Mouse (Mus musculus): ENCODE data around the gene Adamts14. TPM values are rescaled to one million over a fixed set of nuclear protein-coding genes. Genes with fewer than 3 reads are reported as not detected.

Gene Adamts14
- polyA plus RNA-seq, 1 experiment from 2014 or later = 1.1 TPM

DNA sequence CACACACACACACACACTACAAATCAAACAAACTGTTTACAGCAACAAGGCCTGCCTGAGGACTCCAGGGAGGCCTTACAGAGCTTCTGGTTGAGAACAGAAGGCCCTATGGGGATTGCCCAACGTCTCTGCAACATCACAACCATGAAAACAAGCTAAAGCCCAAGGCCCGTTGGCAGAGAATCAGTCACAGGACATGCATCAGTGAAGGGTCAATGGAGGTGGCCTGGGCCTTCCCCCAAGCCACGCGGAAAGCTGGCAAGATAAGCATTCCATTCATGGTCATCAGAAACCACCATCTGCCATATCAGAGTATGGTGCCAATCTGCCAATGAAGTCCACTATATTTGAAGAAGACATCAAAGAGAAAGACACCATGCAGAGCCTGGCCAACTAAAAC, 112.6 kb downstream of the Adamts14 start:
- no peak for ATAC-seq (ENCODE audit: low FRiP score, low TSS enrichment)
- H3K9ac ChIP-seq (ENCODE audit: low read length) = no peak overlapping the region
- no peak overlapping the region for H3K27ac ChIP-seq (replicated peaks)
- no peaks in the 10 kb centered on the region for H3K9me3 ChIP-seq (ENCODE audit: control insufficient read depth, low read length)
- 65% methylated on average over 4 of the region's 4 CpGs for WGBS
- no peaks in the 10 kb centered on the region for H3K27me3 ChIP-seq (ENCODE audit: control insufficient read depth, insufficient read depth, low read length)
- DNase-seq (ENCODE audit: low spot score) = no peak
- H3K4me1 ChIP-seq (replicated peaks; ENCODE audit: control insufficient read depth, insufficient read depth) = no peaks in the 10 kb centered on the region
- TF ChIP-seq EP300 (optimal IDR thresholded peaks at IDR 0.05) (no peak), CTCF (IDR thresholded peaks at IDR 0.05; ENCODE audit: low read depth) (no peak)
- H3K4me2 ChIP-seq (replicated peaks; ENCODE audit: low read depth) = no peak overlapping the region
- H3K4me3 ChIP-seq (ENCODE audit: low read depth, low read length) = no peak overlapping the region
- H3K36me3 ChIP-seq (ENCODE audit: control insufficient read depth, insufficient read depth, low read length) = no peaks in the 10 kb centered on the region

DNA sequence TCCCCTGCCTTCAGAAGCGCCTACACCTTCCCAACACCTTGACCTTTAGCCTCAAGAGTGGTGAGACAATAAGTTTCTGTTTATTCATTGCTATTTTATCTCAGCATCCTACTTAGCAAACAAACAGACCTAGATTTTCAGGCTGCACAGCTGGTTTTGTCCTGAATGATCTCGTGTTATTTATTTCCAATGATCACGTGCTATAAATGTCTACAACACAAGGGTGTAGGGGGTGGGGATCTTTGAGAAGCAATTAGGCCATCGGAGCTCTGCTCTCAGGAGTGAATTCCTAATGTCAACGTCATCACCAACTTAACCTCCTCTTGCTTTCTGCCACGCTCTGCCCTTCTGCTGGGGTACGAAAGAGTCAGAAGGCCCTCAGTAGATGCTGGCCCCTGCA, 113.1 kb downstream of the Adamts14 start:
- WGBS = 59% methylated on average over 7 of the region's 7 CpGs
- ATAC-seq (ENCODE audit: low FRiP score, low TSS enrichment) (peak; percentile 78), DNase-seq (ENCODE audit: low spot score) (no peak)
- H3K36me3 ChIP-seq (ENCODE audit: control insufficient read depth, insufficient read depth, low read length) = no peaks in the 10 kb centered on the region
- TF ChIP-seq CTCF (IDR thresholded peaks at IDR 0.05; ENCODE audit: low read depth) (no peak), EP300 (optimal IDR thresholded peaks at IDR 0.05) (no peak)
- no peaks in the 10 kb centered on the region for H3K27me3 ChIP-seq (ENCODE audit: control insufficient read depth, insufficient read depth, low read length)
- H3K4me2 ChIP-seq (replicated peaks; ENCODE audit: low read depth) = no peak overlapping the region
- H3K4me3 ChIP-seq (ENCODE audit: low read depth, low read length) = no peak overlapping the region
- H3K4me1 ChIP-seq (replicated peaks; ENCODE audit: control insufficient read depth, insufficient read depth) = no peaks in the 10 kb centered on the region
- no peaks in the 10 kb centered on the region for H3K9me3 ChIP-seq (ENCODE audit: control insufficient read depth, low read length)
- H3K27ac ChIP-seq (replicated peaks) = no peak overlapping the region
- H3K9ac ChIP-seq (ENCODE audit: low read length) = no peak overlapping the region

DNA sequence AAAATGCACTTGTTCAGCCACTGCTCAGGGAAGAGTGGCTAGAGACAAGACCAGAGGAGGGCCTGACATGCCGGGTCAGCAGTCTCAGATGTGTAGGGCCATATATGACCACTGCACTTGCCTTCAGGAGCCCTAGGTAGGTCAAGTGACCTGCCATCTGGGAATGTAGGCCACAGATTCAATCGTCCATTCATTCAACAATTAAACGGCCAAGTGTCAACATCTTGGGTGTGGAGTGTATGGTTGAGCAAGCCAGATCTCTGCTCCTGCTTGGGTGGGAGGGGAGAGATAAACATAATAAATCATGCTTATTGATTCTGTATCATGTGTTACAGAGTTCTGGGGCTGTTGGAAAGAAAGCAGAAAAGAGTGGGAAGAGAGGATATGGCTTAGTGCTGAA, 114.6 kb downstream of the Adamts14 start:
- H3K9ac ChIP-seq (ENCODE audit: low read length) = no peak overlapping the region
- peak; percentile 21; the same call in 1 of the 2 replicates for ATAC-seq (ENCODE audit: low FRiP score, low TSS enrichment)
- 55% methylated on average over 3 of the region's 3 CpGs for WGBS
- H3K36me3 ChIP-seq (ENCODE audit: control insufficient read depth, insufficient read depth, low read length) = no peaks in the 10 kb centered on the region
- H3K27ac ChIP-seq (replicated peaks) = no peak overlapping the region
- no peak overlapping the region for H3K4me2 ChIP-seq (replicated peaks; ENCODE audit: low read depth)
- H3K9me3 ChIP-seq (ENCODE audit: control insufficient read depth, low read length) = no peaks in the 10 kb centered on the region
- H3K4me1 ChIP-seq (replicated peaks; ENCODE audit: control insufficient read depth, insufficient read depth) = no peaks in the 10 kb centered on the region
- DNase-seq (ENCODE audit: low spot score) = no peak
- TF ChIP-seq EP300 (optimal IDR thresholded peaks at IDR 0.05) (no peak), CTCF (IDR thresholded peaks at IDR 0.05; ENCODE audit: low read depth) (no peak)
- H3K27me3 ChIP-seq (ENCODE audit: control insufficient read depth, insufficient read depth, low read length) = no peaks in the 10 kb centered on the region
- no peak overlapping the region for H3K4me3 ChIP-seq (ENCODE audit: low read depth, low read length)

DNA sequence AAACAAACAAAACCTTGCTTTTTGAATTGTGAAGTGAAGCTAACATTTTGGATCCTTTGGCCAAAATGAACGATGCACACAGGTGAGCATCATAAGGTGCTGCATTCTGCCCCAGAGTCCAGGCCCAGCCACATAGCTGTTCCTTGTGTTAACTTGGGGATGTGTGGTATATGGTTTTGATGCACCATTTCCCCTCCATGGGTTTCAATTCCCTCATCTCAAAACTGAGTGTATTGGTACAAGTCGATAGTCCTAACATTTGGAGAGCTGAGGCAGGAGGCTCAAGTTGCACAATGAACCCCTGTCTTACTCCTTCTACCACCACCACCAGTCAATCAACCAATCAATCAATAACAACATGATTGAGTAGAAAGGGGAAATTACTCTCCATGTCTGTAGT, 116.8 kb downstream of the Adamts14 start:
- H3K4me2 ChIP-seq (replicated peaks; ENCODE audit: low read depth) = no peak overlapping the region
- no peaks in the 10 kb centered on the region for H3K27me3 ChIP-seq (ENCODE audit: control insufficient read depth, insufficient read depth, low read length)
- DNase-seq (ENCODE audit: low spot score) = no peak
- H3K9me3 ChIP-seq (ENCODE audit: control insufficient read depth, low read length) = no peaks in the 10 kb centered on the region
- no peaks in the 10 kb centered on the region for H3K36me3 ChIP-seq (ENCODE audit: control insufficient read depth, insufficient read depth, low read length)
- ATAC-seq (ENCODE audit: low FRiP score, low TSS enrichment) = no peak
- no peak overlapping the region for H3K9ac ChIP-seq (ENCODE audit: low read length)
- no peak overlapping the region for H3K4me3 ChIP-seq (ENCODE audit: low read depth, low read length)
- H3K4me1 ChIP-seq (replicated peaks; ENCODE audit: control insufficient read depth, insufficient read depth) = no peaks in the 10 kb centered on the region
- WGBS = 95% methylated on average over 2 of the region's 2 CpGs
- TF ChIP-seq CTCF (IDR thresholded peaks at IDR 0.05; ENCODE audit: low read depth) (no peak), EP300 (optimal IDR thresholded peaks at IDR 0.05) (no peak)
- no peak overlapping the region for H3K27ac ChIP-seq (replicated peaks)

DNA sequence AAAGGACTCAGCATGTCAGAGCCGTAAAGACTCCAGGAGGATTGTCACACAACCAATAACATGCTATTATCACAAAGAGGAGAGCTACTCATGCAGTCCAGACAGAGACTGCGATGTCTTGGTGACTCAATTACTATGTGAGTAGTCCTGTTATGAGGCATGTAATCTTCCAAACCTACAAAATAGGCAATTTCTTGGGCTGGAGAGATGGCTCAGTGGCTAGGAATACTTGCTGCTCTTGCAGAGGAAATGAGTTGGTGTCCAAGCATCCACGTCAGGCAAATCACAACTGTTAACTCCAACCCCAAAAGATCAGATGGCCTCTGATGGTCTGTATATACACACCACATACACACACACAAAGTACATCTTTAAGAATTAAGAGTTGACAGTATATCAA, 117.6 kb downstream of the Adamts14 start:
- no peak overlapping the region for H3K27ac ChIP-seq (replicated peaks)
- 81% methylated on average over 3 of the region's 3 CpGs for WGBS
- H3K9me3 ChIP-seq (ENCODE audit: control insufficient read depth, low read length) = no peaks in the 10 kb centered on the region
- ATAC-seq (ENCODE audit: low FRiP score, low TSS enrichment) = no peak
- no peaks in the 10 kb centered on the region for H3K4me1 ChIP-seq (replicated peaks; ENCODE audit: control insufficient read depth, insufficient read depth)
- DNase-seq (ENCODE audit: low spot score) = no peak
- no peak for TF ChIP-seq EP300 (optimal IDR thresholded peaks at IDR 0.05)
- no peak for TF ChIP-seq CTCF (IDR thresholded peaks at IDR 0.05; ENCODE audit: low read depth)
- H3K36me3 ChIP-seq (ENCODE audit: control insufficient read depth, insufficient read depth, low read length) = no peaks in the 10 kb centered on the region
- no peak overlapping the region for H3K4me3 ChIP-seq (ENCODE audit: low read depth, low read length)
- H3K9ac ChIP-seq (ENCODE audit: low read length) = no peak overlapping the region
- no peak overlapping the region for H3K4me2 ChIP-seq (replicated peaks; ENCODE audit: low read depth)
- no peaks in the 10 kb centered on the region for H3K27me3 ChIP-seq (ENCODE audit: control insufficient read depth, insufficient read depth, low read length)

DNA sequence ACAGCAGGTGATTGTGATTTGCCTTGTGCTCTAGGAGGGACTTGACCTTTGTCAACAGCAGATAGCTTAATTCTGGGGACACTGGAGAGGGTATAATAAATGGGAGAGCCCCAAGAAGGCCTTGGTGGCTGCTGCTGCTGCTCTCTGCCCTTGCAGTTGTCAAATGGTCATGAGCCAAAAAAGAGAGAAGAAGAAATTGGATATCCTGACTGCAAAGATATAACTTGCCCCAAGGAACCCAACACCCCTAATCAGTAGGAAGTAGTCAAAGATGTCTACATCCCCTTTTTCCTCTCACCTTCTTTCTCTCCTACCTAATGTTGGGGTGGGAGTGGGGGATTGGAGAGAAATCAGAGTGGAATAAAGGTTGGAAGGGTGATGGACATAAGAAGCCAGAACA, 121.1 kb downstream of the Adamts14 start:
- Histone ChIP-seq H3K9me3 (ENCODE audit: control insufficient read depth, low read length) (no peaks in the 10 kb centered on the region), H3K4me1 (replicated peaks; ENCODE audit: control insufficient read depth, insufficient read depth) (no peaks in the 10 kb centered on the region), H3K4me3 (ENCODE audit: low read depth, low read length) (no peak overlapping the region), H3K27me3 (ENCODE audit: control insufficient read depth, insufficient read depth, low read length) (no peaks in the 10 kb centered on the region), H3K9ac (ENCODE audit: low read length) (no peak overlapping the region), H3K4me2 (replicated peaks; ENCODE audit: low read depth) (no peak overlapping the region), H3K36me3 (ENCODE audit: control insufficient read depth, insufficient read depth, low read length) (no peaks in the 10 kb centered on the region), H3K27ac (replicated peaks) (no peak overlapping the region)
- ATAC-seq (ENCODE audit: low FRiP score, low TSS enrichment) = no peak
- TF ChIP-seq EP300 (optimal IDR thresholded peaks at IDR 0.05) = no peak
- no peak for TF ChIP-seq CTCF (IDR thresholded peaks at IDR 0.05; ENCODE audit: low read depth)
- DNase-seq (ENCODE audit: low spot score) = no peak

Measured in stomach, postnatal 0 days (tissue).